Mouse (Mus musculus) cortical plate, adult 2 months (tissue): ENCODE results near the gene Polr2g. TPM values are rescaled to one million over a fixed set of nuclear protein-coding genes. Genes with fewer than 3 reads are reported as not detected.

Experiments
- H3K27ac ChIP-seq: fragments of 200-500 bp; 2 replicates; pipeline ENCODE4 v1.5.1; 2012; ENCODE audit warnings: low read length, control low read depth, inconsistent platforms; ENCODE audit not compliant: insufficient read depth
- H3K4me1 ChIP-seq: fragments of 200-500 bp; 2 replicates; pipeline ENCODE4 v1.6.1; 2011; ENCODE audit warnings: low read length; ENCODE audit not compliant: control insufficient read depth, insufficient read depth
- H3K4me3 ChIP-seq: fragments of 200-500 bp; 2 replicates; pipeline ENCODE4 v1.5.1; 2011; ENCODE audit warnings: mild to moderate bottlenecking, low read length, control low read depth; ENCODE audit not compliant: insufficient read depth
- CTCF ChIP-seq: fragments of 200-500 bp; IDR thresholded peaks from 2 replicates; pipeline ENCODE4 v1.5.1; 2011; ENCODE audit warnings: mild to moderate bottlenecking, control low read depth, low read length; ENCODE audit not compliant: insufficient read depth; ENCODE audit errors: extremely low read depth
- POLR2A ChIP-seq: fragments of 200-500 bp; IDR thresholded peaks from 2 replicates; pipeline ENCODE4 v1.6.1; 2011; ENCODE audit warnings: mild to moderate bottlenecking, low read length, control low read depth; ENCODE audit not compliant: insufficient read depth; ENCODE audit errors: extremely low read depth
- polyA plus RNA-seq: library from polyadenylated mRNA; depleted of rRNA; stranded (reverse); fragments of >200 nt; gene quantifications from 2 replicates; pipeline ENCODE4 v1.2.3, GENCODE M21; 2012

Polr2g gene
- polyA plus RNA-seq, 1 experiment = 184 TPM

GRCm38 (mm10) chr19:8798947-8799315 lies 554 bp upstream of the Polr2g start:
- no peaks in the 10 kb centered on the region; the same call in 1 of the 2 replicates for H3K4me1 ChIP-seq
- TF ChIP-seq POLR2A (no peak), CTCF (no peak)
- H3K27ac ChIP-seq = no peak overlapping the region
- H3K4me3 ChIP-seq = no peak overlapping the region

GRCm38 (mm10) chr19:8790171-8790570 lies 8.2 kb downstream of the Polr2g start:
- Histone ChIP-seq H3K27ac (0 out of 2 replicates have a peak overlapping the region, but pooled peaks have one; percentile 7), H3K4me3 (no peak overlapping the region), H3K4me1 (peaks cover 6% of the 10 kb centered on the region; the same call in 1 of the 2 replicates)
- no peak for TF ChIP-seq CTCF
- no peak for TF ChIP-seq POLR2A

GRCm38 (mm10) chr19:8789171-8789570 lies 9.2 kb downstream of the Polr2g start:
- H3K4me3 ChIP-seq = no peak overlapping the region
- peaks cover 6% of the 10 kb centered on the region; the same call in 1 of the 2 replicates for H3K4me1 ChIP-seq
- TF ChIP-seq CTCF (no peak), POLR2A (no peak)
- H3K27ac ChIP-seq = peak overlapping the region; percentile 32

GRCm38 (mm10) chr19:8788521-8788920 lies 9.9 kb downstream of the Polr2g start:
- no peak for TF ChIP-seq POLR2A
- no peak for TF ChIP-seq CTCF
- Histone ChIP-seq H3K4me1 (peaks cover 6% of the 10 kb centered on the region; the same call in 1 of the 2 replicates), H3K4me3 (no peak overlapping the region), H3K27ac (peak overlapping the region; percentile 32)

- TF ChIP-seq CTCF (0 out of 2 replicates have a peak, but pooled peaks have one; percentile 9), POLR2A (no peak)
- H3K4me3 ChIP-seq = peak within 1 kb of the TSS; percentile 49
- H3K27ac ChIP-seq = no peak within 1 kb of the TSS
- H3K4me1 ChIP-seq = peaks cover 6% of the 10 kb centered on the region; the same call in 1 of the 2 replicates
These were observed 12.2 kb downstream of the Polr2g start, which contains the start of gene Taf6l for GRCm38 (mm10) chr19:8786008-8786781. Gene Taf6l (minus strand): TSS chr19:8786417.

- peak overlapping the region; percentile 99 for H3K27ac ChIP-seq
- peaks cover 6% of the 10 kb centered on the region; the same call in 1 of the 2 replicates for H3K4me1 ChIP-seq
- peak overlapping the region; percentile 84 for H3K4me3 ChIP-seq
- TF ChIP-seq POLR2A (no peak), CTCF (no peak)
These were observed 23.4 kb downstream of the Polr2g start for GRCm38 (mm10) chr19:8774951-8775421.

- TF ChIP-seq CTCF = no peak
- TF ChIP-seq POLR2A = peak; percentile 95
- peaks cover 6% of the 10 kb centered on the region; the same call in 1 of the 2 replicates for H3K4me1 ChIP-seq
- H3K4me3 ChIP-seq = peak within 1 kb of the TSS; percentile 84
- peak within 1 kb of the TSS; percentile 99 for H3K27ac ChIP-seq
These were observed 24.1 kb downstream of the Polr2g start, which contains the start of gene Tmem179b for GRCm38 (mm10) chr19:8774086-8774835. Gene Tmem179b (minus strand): TSS chr19:8774467.

- Histone ChIP-seq H3K4me3 (peak overlapping the region; percentile 84; the same call in 1 of the 2 replicates), H3K27ac (no peak overlapping the region), H3K4me1 (peaks cover 6% of the 10 kb centered on the region; the same call in 1 of the 2 replicates)
- no peak for TF ChIP-seq CTCF
- TF ChIP-seq POLR2A = no peak
These were observed 25.0 kb downstream of the Polr2g start for GRCm38 (mm10) chr19:8773409-8773808.

- peaks cover 6% of the 10 kb centered on the region; the same call in 1 of the 2 replicates for H3K4me1 ChIP-seq
- H3K27ac ChIP-seq = no peak overlapping the region
- TF ChIP-seq POLR2A = no peak
- TF ChIP-seq CTCF = no peak
- peak overlapping the region; percentile 84; the same call in 1 of the 2 replicates for H3K4me3 ChIP-seq
These were observed 25.4 kb downstream of the Polr2g start for GRCm38 (mm10) chr19:8772996-8773395.
